Mouse (Mus musculus) CD4-positive, CD25-positive, alpha-beta regulatory T cell, adult 2 months (primary cell): ENCODE results near the gene Maml2.

Experiments
- DNase-seq: peaks from one replicate; pipeline ENCODE4 v3.0.0-alpha.2; 2012; ENCODE audit warnings: low read depth, low spot score

Maml2 gene

GRCm38 (mm10) chr9:13491854-13492620, 194.3 kb downstream of the Maml2 start:
- no peak for DNase-seq

- DNase-seq: no peak
Observed at GRCm38 (mm10) chr9:13492807-13493206, 195.1 kb downstream of the Maml2 start.

GRCm38 (mm10) chr9:13493746-13494145, 196.0 kb downstream of the Maml2 start:
- DNase-seq: no peak

- DNase-seq: no peak
Observed at GRCm38 (mm10) chr9:13495530-13495929, 197.8 kb downstream of the Maml2 start.

GRCm38 (mm10) chr9:13497016-13497415, 199.3 kb downstream of the Maml2 start:
- DNase-seq: no peak

GRCm38 (mm10) chr9:13497690-13498333, 200.1 kb downstream of the Maml2 start:
- DNase-seq: no peak

GRCm38 (mm10) chr9:13500045-13500444, 202.3 kb downstream of the Maml2 start:
- no peak for DNase-seq

GRCm38 (mm10) chr9:13505024-13505423, 207.3 kb downstream of the Maml2 start:
- no peak for DNase-seq

- DNase-seq: no peak
Observed at GRCm38 (mm10) chr9:13506956-13507821, 209.4 kb downstream of the Maml2 start.

- no peak for DNase-seq
Observed at GRCm38 (mm10) chr9:13507822-13508188, 210.0 kb downstream of the Maml2 start.

GRCm38 (mm10) chr9:13509751-13510150, 212.0 kb downstream of the Maml2 start:
- no peak for DNase-seq

GRCm38 (mm10) chr9:13510621-13511369, 213.0 kb downstream of the Maml2 start:
- no peak for DNase-seq

GRCm38 (mm10) chr9:13513135-13513534, 215.4 kb downstream of the Maml2 start:
- no peak for DNase-seq

- DNase-seq: no peak
Observed at GRCm38 (mm10) chr9:13514435-13514834, 216.7 kb downstream of the Maml2 start.

- DNase-seq: no peak
Observed at GRCm38 (mm10) chr9:13515976-13516375, 218.2 kb downstream of the Maml2 start.

- DNase-seq: no peak
Observed at GRCm38 (mm10) chr9:13518031-13518430, 220.3 kb downstream of the Maml2 start.

GRCm38 (mm10) chr9:13518441-13518971, 220.7 kb downstream of the Maml2 start:
- DNase-seq: no peak

GRCm38 (mm10) chr9:13522061-13522820, 224.5 kb downstream of the Maml2 start:
- DNase-seq: no peak

GRCm38 (mm10) chr9:13523046-13523445, 225.3 kb downstream of the Maml2 start:
- no peak for DNase-seq

- no peak for DNase-seq
Observed at GRCm38 (mm10) chr9:13525075-13525474, 227.3 kb downstream of the Maml2 start.
